In genomic region chr9:65195621-65195981, GRCm38 (mm10) we compare ENCODE assay signal across 8 mouse cellular contexts. TPM values are rescaled to one million over a fixed set of nuclear protein-coding genes. Genes with fewer than 3 reads are reported as not detected.
DNase-seq lines count a peak whose midpoint lies in the region; ATAC-seq and TF ChIP-seq lines count a peak whose summit lies in the region.

No protein-coding gene starts in this region.

- peak overlapping the region; percentile 49 for H3K9ac ChIP-seq in liver, postnatal 0 days (replicated peaks)
- H3K9ac ChIP-seq in neural tube, embryonic 14.5 days (replicated peaks; ENCODE audit: low read depth, low read length): no peak overlapping the region

- TF ChIP-seq EP300 in liver, postnatal 0 days (IDR thresholded peaks at IDR 0.05; ENCODE audit: low read depth): no peak

- no peak; the same call in 1 of the 2 replicates for TF ChIP-seq POLR2A in spleen, adult 2 months (IDR thresholded peaks at IDR 0.05; ENCODE audit: low read depth, low read length)

- DNase-seq in spleen, adult 2 months (ENCODE audit: low read depth in 1 of 2, low spot score in 2 of 2): peak in 1 of 2 experiments; percentile 26
- DNase-seq in spleen, postnatal 4 days (ENCODE audit: low spot score in 2 of 2): no peak
- peak; percentile 32 for DNase-seq in cerebellum, adult 8-10 months
- DNase-seq in heart, adult 8-10 months (ENCODE audit: low spot score): peak; percentile 65
- peak; percentile 58 for DNase-seq in kidney, adult 11 months
- DNase-seq in liver, postnatal 0 days: peak; percentile 58

- H3K27me3 ChIP-seq in spleen, adult 2 months (ENCODE audit: control insufficient read depth, insufficient read depth, low read length): no peaks in the 10 kb centered on the region
- H3K27me3 ChIP-seq in liver, postnatal 0 days (ENCODE audit: insufficient read depth, low read length): no peaks in the 10 kb centered on the region
- no peaks in the 10 kb centered on the region for H3K27me3 ChIP-seq in neural tube, embryonic 14.5 days (ENCODE audit: control insufficient read depth, insufficient read depth, low read length)

- H3K27ac ChIP-seq in spleen, adult 2 months (ENCODE audit: insufficient read depth, low read length): peak overlapping the region; percentile 90
- H3K27ac ChIP-seq in liver, postnatal 0 days (ENCODE audit: low read depth): peak overlapping the region; percentile 89
- peak overlapping the region; percentile 68 for H3K27ac ChIP-seq in neural tube, embryonic 14.5 days (ENCODE audit: low read depth, low read length)

- peak overlapping the region; percentile 44 for H3K4me2 ChIP-seq in liver, postnatal 0 days (ENCODE audit: low read depth, low read length)
- H3K4me2 ChIP-seq in neural tube, embryonic 14.5 days (ENCODE audit: low read depth, low read length): no peak overlapping the region

- H3K36me3 ChIP-seq in spleen, adult 2 months (ENCODE audit: control insufficient read depth, insufficient read depth, low read length): no peaks in the 10 kb centered on the region
- no peaks in the 10 kb centered on the region for H3K36me3 ChIP-seq in liver, postnatal 0 days (replicated peaks; ENCODE audit: insufficient read depth, low read length)
- H3K36me3 ChIP-seq in neural tube, embryonic 14.5 days (ENCODE audit: control insufficient read depth, insufficient read depth, low read length): no peaks in the 10 kb centered on the region

- peaks cover 16% of the 10 kb centered on the region; the same call in 1 of the 2 replicates for H3K4me1 ChIP-seq in spleen, adult 2 months (ENCODE audit: control insufficient read depth, insufficient read depth, insufficient read length)
- peaks cover 61% of the 10 kb centered on the region for H3K4me1 ChIP-seq in liver, postnatal 0 days (ENCODE audit: insufficient read depth)
- peaks cover 9% of the 10 kb centered on the region; the same call in 1 of the 2 replicates for H3K4me1 ChIP-seq in neural tube, embryonic 14.5 days (ENCODE audit: control insufficient read depth, insufficient read depth, low read length)

- TF ChIP-seq CTCF in spleen, adult 2 months (IDR thresholded peaks at IDR 0.05; ENCODE audit: extremely low read depth, insufficient read depth, insufficient read length, insufficient replicate concordance): no peak
- TF ChIP-seq CTCF in liver, postnatal 0 days (IDR thresholded peaks at IDR 0.05; ENCODE audit: low read depth): no peak

- peak; percentile 22 for ATAC-seq in liver, postnatal 0 days
- ATAC-seq in neural tube, embryonic 14.5 days (ENCODE audit: low read depth): no peak
- no peak for ATAC-seq in megakaryocyte progenitor cell, adult 5-6 weeks (replicated peaks; ENCODE audit: poor library complexity)

- H3K4me3 ChIP-seq in spleen, adult 2 months (ENCODE audit: extremely low read depth, insufficient read depth, insufficient read length): no peak overlapping the region
- H3K4me3 ChIP-seq in liver, postnatal 0 days (ENCODE audit: low read depth, low read length): no peak overlapping the region
- H3K4me3 ChIP-seq in neural tube, embryonic 14.5 days (ENCODE audit: low read depth, low read length): no peak overlapping the region

- no peaks in the 10 kb centered on the region for H3K9me3 ChIP-seq in liver, postnatal 0 days (ENCODE audit: low read length)
- H3K9me3 ChIP-seq in neural tube, embryonic 14.5 days (ENCODE audit: control insufficient read depth, low read length): no peaks in the 10 kb centered on the region

- 6% methylated on average over 8 of the region's 8 CpGs for WGBS in spleen, adult 2 months
- WGBS in liver, postnatal 0 days (ENCODE audit: insufficient replicate concordance): 17% methylated on average over 8 of the region's 8 CpGs
- 50% methylated on average over 8 of the region's 8 CpGs for WGBS in neural tube, embryonic 14.5 days

RNA-seq across cellular contexts. Expression of gene Parp16, which starts 0.4 kb away (rescaled TPM):
- 7.4 and 9.1 TPM in 2 replicates for polyA plus RNA-seq in spleen, adult 2 months (2012; rRNA removed)
- 1 to 10 TPM; 3.4 to 4.5 (median 3.7) TPM for total RNA-seq in heart, adult 8-10 months (2022)
- 11.7 and 12.0 TPM in 2 replicates for polyA plus RNA-seq in liver, postnatal 0 days (2015; fragmentation: Nextera tagmentation; extraction: Ambion mirVana)
- polyA plus RNA-seq in neural tube, embryonic 14.5 days (2014; fragmentation: Nextera tagmentation; extraction: Ambion mirVana): 5.3 and 6.7 TPM in 2 replicates
- total RNA-seq in megakaryocyte progenitor cell, adult 5-6 weeks (2015): 3.2 and 3.3 TPM in 2 replicates
- 2.8 and 3.1 TPM in 2 replicates for total RNA-seq in megakaryocyte progenitor cell, adult 5-6 weeks (2017)

RNA-seq across cellular contexts. Expression of gene Igdcc3, which starts 54.6 kb away (rescaled TPM):
- 0.27 and 0.30 TPM in 2 replicates for polyA plus RNA-seq in spleen, adult 2 months (2012; rRNA removed)
- under 1 TPM in 2 of 4 experiments, not detected in 2; 0.09 to 0.19 TPM for total RNA-seq in heart, adult 8-10 months (2022)
- not detected in 2 replicates for polyA plus RNA-seq in liver, postnatal 0 days (2015; fragmentation: Nextera tagmentation; extraction: Ambion mirVana)
- 9.9 and 10.1 TPM in 2 replicates for polyA plus RNA-seq in neural tube, embryonic 14.5 days (2014; fragmentation: Nextera tagmentation; extraction: Ambion mirVana)
- total RNA-seq in megakaryocyte progenitor cell, adult 5-6 weeks (2015): not detected in 2 replicates
- total RNA-seq in megakaryocyte progenitor cell, adult 5-6 weeks (2017): not detected in 2 replicates

Comparison
In these comparisons a context has a peak if more than half of its experiments do, and no peak if none do; other contexts are left out.
1. DNase-seq: peak in cerebellum, adult 8-10 months (single experiment), heart, adult 8-10 months (single experiment), kidney, adult 11 months (single experiment) and liver, postnatal 0 days (single experiment); none in spleen, postnatal 4 days (0 of 2).
2. Peak in every context shown above with its lines, with median percentiles within 50 percentile points of each other: H3K27ac ChIP-seq.